Mouse (Mus musculus): ENCODE results near the gene Acta2. TPM values are rescaled to one million over a fixed set of nuclear protein-coding genes. Genes with fewer than 3 reads are reported as not detected.

Acta2 gene
- polyA plus RNA-seq (2017; shearing (Covaris generic)) = 0.66 TPM

GRCm38 (mm10) chr19:34254880-34255681 is at the start of gene Acta2:
Gene Acta2 (minus strand): TSS chr19:34255590.

GRCm38 (mm10) chr19:34289948-34290789 is 34.8 kb upstream of the Acta2 start, which contains the start of gene Fas:
Gene Fas (plus strand): TSS chr19:34290666.

GRCm38 (mm10) chr19:34192008-34192963 is 63.1 kb downstream of the Acta2 start, which contains the start of gene Stambpl1:
Gene Stambpl1 (plus strand): TSS chr19:34192229.

Other genes starting within 250 kb of the Acta2 start
- not detected for gene Lipk, start 247.3 kb downstream of the Acta2 start, polyA plus RNA-seq (2017; shearing (Covaris generic))
- not detected for gene Lipn, start 188.2 kb downstream of the Acta2 start, polyA plus RNA-seq (2017; shearing (Covaris generic))
- not detected for gene Lipm, start 154.7 kb downstream of the Acta2 start, polyA plus RNA-seq (2017; shearing (Covaris generic))
- gene Ankrd22, start 89.5 kb downstream of the Acta2 start, polyA plus RNA-seq (2017; shearing (Covaris generic)) = not detected
- gene Stambpl1, start 63.4 kb downstream of the Acta2 start, polyA plus RNA-seq (2017; shearing (Covaris generic)) = 55.6 TPM
- gene Fas, start 35.1 kb upstream of the Acta2 start, polyA plus RNA-seq (2017; shearing (Covaris generic)) = 76.3 TPM
- gene Ch25h, start 219.6 kb upstream of the Acta2 start, polyA plus RNA-seq (2017; shearing (Covaris generic)) = not detected

Measured in effector memory CD4-positive, alpha-beta T cell, adult 5 months (primary cell).